In genomic region chr16:4643670-4644419, GRCm38 (mm10) we compare ENCODE assay signal across 8 mouse cellular contexts. TPM values are rescaled to one million over a fixed set of nuclear protein-coding genes. Genes with fewer than 3 reads are reported as not detected.
A peak's percentile ranks its signal among the peaks of the same experiment; 100 is the strongest.
DNase-seq lines count a peak whose midpoint lies in the region.

No protein-coding gene starts in this region.

- DNase-seq in 3T3-L1 (ENCODE audit: low read depth, low spot score), result peak; percentile 92
- DNase-seq in brain, embryonic 18.5 days (ENCODE audit: low read depth, low spot score), result peak; percentile 43
- DNase-seq in frontal cortex, postnatal 10 days (ENCODE audit: low spot score in 2 of 2), result peak; percentile 74 to 80
- DNase-seq in heart, postnatal 4 days, result peak; percentile 93
- peak; percentile 85 for DNase-seq in layer of hippocampus, adult 9-11 months
- DNase-seq in lung, postnatal 25 days (ENCODE audit: low spot score), result peak; percentile 88
- DNase-seq in testis, postnatal 14 days (ENCODE audit: low spot score), result peak; percentile 78
- no peak for DNase-seq in embryo, embryonic 9.5 days (ENCODE audit: extremely low spot score)

RNA-seq across cellular contexts. Expression of gene Dnaja3, which starts 4.1 kb away (rescaled TPM):
- total RNA-seq in heart, postnatal 4 days (2021), result 10 to 100 TPM; 82.7 to 84.7 TPM

RNA-seq across cellular contexts. Expression of gene Vasn, which starts 4.1 kb away (rescaled TPM):
- total RNA-seq in heart, postnatal 4 days (2021), result 10 to 100 TPM; 17.7 to 18.2 TPM

RNA-seq across cellular contexts. Expression of gene Pam16, which starts 19.1 kb away (rescaled TPM):
- 10 to 100 TPM; 89.5 to 92.6 TPM for total RNA-seq in heart, postnatal 4 days (2021)

RNA-seq across cellular contexts. Expression of gene Coro7, which starts 35.7 kb away (rescaled TPM):
- 10 to 100 TPM; 24.1 to 26.5 TPM for total RNA-seq in heart, postnatal 4 days (2021)

RNA-seq across cellular contexts. Expression of gene Glis2, which starts 49.3 kb away (rescaled TPM):
- 10 to 100 TPM; 35.3 to 43.8 TPM for total RNA-seq in heart, postnatal 4 days (2021)
